Mouse (Mus musculus): ENCODE measurements around the gene Pax2. TPM values are rescaled to one million over a fixed set of nuclear protein-coding genes. Genes with fewer than 3 reads are reported as not detected.

Gene Pax2
- polyA plus RNA-seq, 1 experiment from 2014 or later: 1.7 TPM

Small RNA genes lying within 50 kb of the gene (microRNA-seq; reads per million reads assigned to microRNA genes)
- not detected for gene Mir6405

Other genes with a start within 250 kb of the Pax2 start
- gene Sec31b, start 210.2 kb upstream of the Pax2 start, polyA plus RNA-seq (2014; fragmentation: Nextera tagmentation; extraction: Ambion mirVana): 0.05 and 0.12 TPM in 2 replicates
- not detected in 2 replicates for gene Gm20538, start 203.2 kb upstream of the Pax2 start, polyA plus RNA-seq (2014; fragmentation: Nextera tagmentation; extraction: Ambion mirVana)
- 566 and 729 TPM in 2 replicates for gene Ndufb8, start 200.6 kb upstream of the Pax2 start, polyA plus RNA-seq (2014; fragmentation: Nextera tagmentation; extraction: Ambion mirVana)
- gene Hif1an, start 193.2 kb upstream of the Pax2 start, polyA plus RNA-seq (2014; fragmentation: Nextera tagmentation; extraction: Ambion mirVana): 21.1 and 21.7 TPM in 2 replicates
- 31.0 and 37.4 TPM in 2 replicates for gene Slf2, start 175.1 kb downstream of the Pax2 start, polyA plus RNA-seq (2014; fragmentation: Nextera tagmentation; extraction: Ambion mirVana)
- 17.6 and 18.6 TPM in 2 replicates for gene Sema4g, start 233.1 kb downstream of the Pax2 start, polyA plus RNA-seq (2014; fragmentation: Nextera tagmentation; extraction: Ambion mirVana)
- gene Twnk, start 249.6 kb downstream of the Pax2 start, polyA plus RNA-seq (2014; fragmentation: Nextera tagmentation; extraction: Ambion mirVana): 9.7 and 10.3 TPM in 2 replicates